Mouse (Mus musculus) thymus, postnatal 10 days (tissue): ENCODE data around the gene Eef1akmt1.

Experiments used
- DNase-seq, 2 experiments: peaks; one replicate each; pipeline ENCODE4 v3.0.0; 2021; ENCODE audit warnings: low spot score in 2 of 2

Eef1akmt1 gene

GRCm38 (mm10) chr14:57571155-57572133 lies at the start of gene Eef1akmt1:
Eef1akmt1 (minus strand) TSS chr14:57571612.
- DNase-seq = peak; percentile 90 to 92

GRCm38 (mm10) chr14:57620598-57621236 lies 49.3 kb upstream of the Eef1akmt1 start:
- no peak for DNase-seq

GRCm38 (mm10) chr14:57619487-57619886 lies 48.1 kb upstream of the Eef1akmt1 start:
- DNase-seq = peak in 1 of 2 experiments; percentile 29

GRCm38 (mm10) chr14:57617675-57618074 lies 46.3 kb upstream of the Eef1akmt1 start:
- no peak for DNase-seq

GRCm38 (mm10) chr14:57616339-57616965 lies 45.0 kb upstream of the Eef1akmt1 start:
- peak in 1 of 2 experiments; percentile 6 for DNase-seq

GRCm38 (mm10) chr14:57615828-57616227 lies 44.4 kb upstream of the Eef1akmt1 start:
- no peak for DNase-seq

GRCm38 (mm10) chr14:57611034-57611433 lies 39.6 kb upstream of the Eef1akmt1 start:
- DNase-seq = no peak

GRCm38 (mm10) chr14:57609816-57610329 lies 38.5 kb upstream of the Eef1akmt1 start:
- DNase-seq = no peak

GRCm38 (mm10) chr14:57607500-57607899 lies 36.1 kb upstream of the Eef1akmt1 start:
- DNase-seq = no peak

- DNase-seq = no peak
These were observed 35.4 kb upstream of the Eef1akmt1 start for GRCm38 (mm10) chr14:57606663-57607365.

GRCm38 (mm10) chr14:57593279-57593678 lies 21.9 kb upstream of the Eef1akmt1 start:
- DNase-seq = no peak

- no peak for DNase-seq
These were observed 20.4 kb upstream of the Eef1akmt1 start for GRCm38 (mm10) chr14:57591830-57592229.

GRCm38 (mm10) chr14:57576364-57577060 lies 5.1 kb upstream of the Eef1akmt1 start:
- no peak for DNase-seq

- DNase-seq = no peak
These were observed 3.6 kb upstream of the Eef1akmt1 start for GRCm38 (mm10) chr14:57574792-57575587.

- no peak for DNase-seq
These were observed 5.8 kb downstream of the Eef1akmt1 start for GRCm38 (mm10) chr14:57565626-57566025.

GRCm38 (mm10) chr14:57556922-57557321 lies 14.5 kb downstream of the Eef1akmt1 start:
- no peak for DNase-seq

- DNase-seq = no peak
These were observed 15.8 kb downstream of the Eef1akmt1 start for GRCm38 (mm10) chr14:57555471-57556070.

GRCm38 (mm10) chr14:57554434-57554833 lies 17.0 kb downstream of the Eef1akmt1 start:
- no peak for DNase-seq

GRCm38 (mm10) chr14:57552945-57553344 lies 18.5 kb downstream of the Eef1akmt1 start:
- DNase-seq = no peak
